Mouse (Mus musculus) liver (tissue): ENCODE data around the gene Lrit2.

ENCODE experiments used
- DNase-seq: peaks from one replicate; pipeline ENCODE4 v3.0.0-alpha.2; 2020; ENCODE audit warnings: mixed read lengths

Lrit2 gene

DNA sequence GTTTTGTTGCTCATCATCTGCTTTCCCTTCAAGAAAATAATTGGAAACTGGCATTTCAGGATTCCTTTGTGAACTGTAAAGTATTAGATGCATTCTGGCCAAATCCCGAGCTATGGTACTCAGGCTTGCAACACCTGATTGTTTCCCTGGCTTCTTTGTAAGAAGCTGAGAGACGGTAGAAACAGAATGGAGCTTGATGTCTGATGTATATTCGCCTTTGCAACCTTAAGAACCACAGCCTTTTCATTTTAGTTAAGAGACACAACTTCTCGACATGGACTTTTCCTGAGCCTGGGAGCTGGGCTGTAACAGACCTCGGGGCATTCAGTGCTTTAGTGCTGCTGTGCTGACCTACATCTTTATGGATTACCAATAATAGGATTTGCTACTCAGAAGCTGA lies at the start of gene Lrit2:
TSS of gene Lrit2 (plus strand) at position 301 of the 400 bp plus-strand sequence.
- DNase-seq: no peak

DNA sequence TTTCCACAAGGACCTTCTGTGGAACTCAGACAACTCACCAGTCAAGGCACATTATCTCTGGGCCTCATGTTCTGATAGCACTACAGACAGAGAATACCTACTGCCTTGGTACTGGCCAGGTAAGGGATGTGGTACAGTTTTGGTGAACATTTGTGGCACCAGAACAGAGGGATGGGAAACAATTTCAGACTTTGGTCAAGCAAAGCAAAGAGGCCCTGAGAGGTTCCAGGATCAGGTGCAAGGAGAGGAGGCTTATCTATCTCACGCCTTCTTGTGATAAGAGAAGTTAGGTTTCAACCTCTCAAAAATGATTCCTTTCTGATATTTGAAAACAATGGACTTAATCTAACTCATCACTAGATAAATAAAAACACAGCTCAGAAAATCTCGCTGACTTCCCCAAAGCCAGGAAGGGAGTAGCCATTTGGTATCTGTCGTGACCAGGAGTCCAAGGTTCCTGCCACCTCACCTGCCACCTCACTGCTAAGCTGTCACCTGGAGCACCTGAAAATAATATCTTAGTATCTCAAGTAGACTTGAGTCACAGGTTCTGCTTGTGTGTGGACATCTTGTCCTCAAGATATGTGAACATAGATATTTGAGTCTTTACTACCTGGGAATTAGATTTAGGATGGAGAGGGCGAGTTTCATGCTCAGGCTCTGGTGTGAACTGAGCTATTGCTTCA lies 40.3 kb upstream of the Lrit2 start:
- DNase-seq: no peak

DNA sequence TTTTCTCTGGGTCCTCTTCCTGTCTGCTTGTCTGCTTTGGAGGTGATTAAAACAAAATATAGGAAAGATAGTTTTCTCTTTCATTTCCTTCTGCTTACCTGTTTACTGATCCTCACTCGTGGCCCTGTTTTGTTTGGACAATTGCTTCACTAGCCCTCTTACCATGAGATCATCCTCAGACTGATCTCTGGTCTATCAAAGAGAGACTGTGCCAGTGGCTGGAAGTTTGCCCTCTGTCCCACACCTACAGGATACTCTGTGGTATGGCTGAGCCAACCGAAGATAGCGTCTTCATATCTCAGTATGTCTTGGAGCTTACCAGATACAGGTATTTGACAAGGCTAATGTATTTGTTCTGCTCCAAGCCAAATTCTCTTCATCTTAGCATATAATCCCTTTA lies 39.8 kb upstream of the Lrit2 start:
- no peak for DNase-seq

DNA sequence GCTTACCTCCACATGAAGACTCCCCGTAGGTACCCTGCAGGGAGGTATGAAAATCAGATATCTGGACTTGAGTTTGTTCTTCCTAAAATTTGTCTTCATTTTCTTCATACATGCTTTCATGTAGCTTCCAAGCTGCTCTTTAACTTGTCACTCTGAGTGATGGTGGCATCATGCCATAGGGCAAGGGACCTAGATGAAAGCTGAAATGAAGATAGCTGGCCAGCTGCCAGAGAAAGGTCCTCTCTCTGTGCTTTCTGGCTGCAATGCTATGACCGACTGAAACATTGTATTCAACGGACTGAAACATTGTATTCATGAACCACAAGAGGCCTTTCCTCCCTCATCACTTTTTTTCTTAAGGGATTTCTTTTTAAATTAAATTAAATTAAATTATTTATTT lies 39.2 kb upstream of the Lrit2 start:
- DNase-seq: no peak

DNA sequence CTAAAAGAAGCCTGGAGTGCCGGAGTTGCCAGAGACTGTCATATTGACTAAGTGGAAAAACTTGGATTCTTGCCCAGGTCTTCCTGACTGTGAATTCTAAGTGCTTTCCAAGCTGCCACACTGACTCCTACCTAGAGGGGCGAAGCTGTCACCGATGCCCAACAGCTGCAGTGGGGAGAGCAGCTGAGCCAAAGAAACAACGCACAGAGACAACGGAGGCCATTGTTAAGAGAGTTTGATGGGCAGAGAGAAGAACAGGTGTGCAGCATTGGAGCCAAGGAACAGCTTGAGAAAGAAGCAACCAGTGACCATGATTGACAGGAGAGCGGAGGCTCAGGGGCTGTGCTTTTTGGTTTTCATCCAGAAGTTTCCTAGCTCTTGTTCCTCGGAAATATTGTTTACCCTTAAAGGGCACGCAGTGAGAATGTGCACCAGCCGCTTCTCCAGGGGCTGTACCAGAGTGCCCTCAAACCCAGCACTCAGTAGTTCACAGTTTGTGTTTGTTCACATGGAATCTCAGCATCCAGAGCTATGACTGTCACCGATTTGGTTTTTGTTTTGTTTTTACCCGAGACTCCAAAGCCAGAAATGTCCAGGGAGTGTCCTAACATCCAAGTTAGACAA lies 35.1 kb upstream of the Lrit2 start:
- no peak for DNase-seq

DNA sequence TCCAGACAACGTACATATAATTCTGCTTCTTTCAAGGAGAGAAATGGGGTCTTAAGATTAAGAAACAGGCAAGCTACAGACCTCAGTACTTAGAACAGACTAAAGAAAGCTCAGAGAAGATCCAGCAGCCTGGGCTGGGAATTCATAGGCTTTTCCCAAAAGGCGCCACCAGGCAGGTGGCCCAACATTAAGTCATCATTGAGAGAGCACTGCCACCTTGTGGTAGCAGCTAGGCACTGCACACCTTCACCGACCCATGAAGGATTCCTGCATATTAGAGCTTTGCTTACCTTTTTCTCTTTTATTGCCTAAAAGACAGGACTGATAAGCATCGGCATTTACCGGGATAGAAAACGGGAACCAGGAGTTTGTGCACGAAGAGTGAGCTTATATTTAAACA lies 34.5 kb upstream of the Lrit2 start:
- peak; percentile 59 for DNase-seq

DNA sequence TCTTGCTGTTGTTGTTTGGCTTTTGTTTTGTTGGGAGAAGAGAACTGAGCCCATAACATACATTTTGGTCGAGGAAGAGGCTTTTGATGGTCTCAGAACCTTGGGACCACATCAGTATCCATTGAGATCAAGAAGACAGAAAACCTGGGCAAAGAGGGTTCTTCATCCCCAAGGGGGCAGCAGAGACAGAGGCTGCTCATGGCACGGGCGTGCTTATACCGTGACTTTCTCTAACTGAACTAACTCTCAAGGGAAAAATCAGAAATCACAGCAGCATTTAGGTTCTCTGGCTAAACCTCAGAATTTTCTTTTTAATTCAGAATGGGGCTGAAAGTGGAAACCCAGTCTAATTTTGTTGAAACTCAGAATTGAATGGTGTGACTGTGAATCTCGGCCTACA lies 33.3 kb upstream of the Lrit2 start:
- DNase-seq: no peak

DNA sequence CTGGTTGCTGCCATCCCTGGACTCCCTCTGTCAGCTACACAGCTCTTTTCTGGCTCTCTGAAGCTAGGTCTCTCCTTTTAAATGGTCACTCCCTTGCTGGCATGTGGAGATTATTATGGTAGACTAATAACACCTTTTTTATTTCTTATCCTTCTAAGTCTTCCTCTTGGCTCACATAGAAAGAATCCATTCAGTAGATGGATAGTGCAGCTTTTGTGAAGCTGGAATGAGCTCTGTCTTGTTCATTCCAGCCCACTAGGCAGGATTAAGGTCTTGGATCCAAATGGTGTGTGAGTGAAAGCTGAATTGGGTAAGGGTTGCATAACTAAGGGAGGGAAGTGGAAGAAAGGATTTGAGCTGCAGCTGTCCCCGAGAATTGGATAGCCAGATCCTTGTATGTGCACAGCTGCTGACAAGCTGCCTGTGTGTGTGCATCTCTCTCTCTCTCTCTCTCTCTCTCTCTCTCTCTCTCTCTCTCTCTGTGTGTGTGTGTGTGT lies 18.8 kb upstream of the Lrit2 start, which contains the start of gene Rgr:
TSS of gene Rgr (minus strand) at position 51 of the 497 bp plus-strand sequence.
- DNase-seq: no peak

DNA sequence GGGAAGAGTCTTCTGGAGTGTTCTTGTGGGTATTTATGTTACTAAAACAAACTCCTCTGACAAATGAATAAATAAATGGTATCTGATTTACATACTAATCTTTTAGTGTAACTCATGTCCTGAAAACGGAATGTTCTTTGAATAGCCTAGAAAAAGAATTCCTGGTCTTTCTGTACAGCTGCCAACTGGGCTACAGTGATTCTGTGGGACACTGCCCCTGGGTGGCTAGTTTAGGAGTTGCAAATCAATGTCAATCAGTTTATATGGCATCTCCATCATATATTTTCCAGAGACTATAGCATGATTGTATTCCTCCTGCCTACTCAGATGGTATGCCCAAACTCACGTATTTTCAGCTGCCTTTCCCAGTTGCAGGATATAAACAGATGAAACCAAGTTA lies 2.9 kb upstream of the Lrit2 start:
- DNase-seq: no peak

DNA sequence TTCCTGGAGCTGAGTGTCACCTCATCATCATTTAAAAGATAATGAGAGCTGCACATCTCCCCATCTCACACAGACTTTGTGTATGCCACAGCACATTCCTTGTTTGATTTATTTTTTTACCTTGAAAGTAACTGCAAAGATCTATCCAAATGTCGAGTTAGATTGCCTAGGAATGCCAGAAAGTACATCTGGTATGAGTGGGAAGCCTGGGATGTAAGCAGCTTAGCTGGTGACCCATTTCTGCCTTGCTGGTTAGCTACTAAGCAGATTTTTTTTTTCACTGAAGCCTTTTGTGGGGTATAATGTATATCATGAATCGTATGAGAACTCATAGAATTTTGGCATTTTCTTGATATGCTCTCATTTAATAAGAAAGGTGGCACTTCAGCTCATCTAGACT lies 1.1 kb upstream of the Lrit2 start:
- DNase-seq: no peak

DNA sequence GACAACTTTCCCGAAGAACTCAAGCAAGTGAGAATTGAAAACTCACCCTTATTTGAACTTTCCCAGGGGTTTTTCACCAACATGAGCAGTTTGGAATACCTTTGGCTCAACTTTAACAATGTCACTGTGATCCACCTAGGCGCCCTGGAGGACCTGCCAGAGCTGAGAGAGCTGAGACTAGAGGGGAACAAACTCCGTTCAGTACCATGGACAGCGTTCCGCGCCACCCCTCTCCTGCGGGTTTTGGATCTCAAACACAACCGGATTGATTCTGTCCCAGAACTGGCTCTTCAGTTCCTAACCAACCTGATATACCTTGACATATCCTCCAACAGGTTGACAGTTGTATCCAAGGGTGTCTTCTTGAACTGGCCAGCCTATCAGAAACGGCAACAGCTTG lies 787 bp downstream of the Lrit2 start:
- peak; percentile 52 for DNase-seq

DNA sequence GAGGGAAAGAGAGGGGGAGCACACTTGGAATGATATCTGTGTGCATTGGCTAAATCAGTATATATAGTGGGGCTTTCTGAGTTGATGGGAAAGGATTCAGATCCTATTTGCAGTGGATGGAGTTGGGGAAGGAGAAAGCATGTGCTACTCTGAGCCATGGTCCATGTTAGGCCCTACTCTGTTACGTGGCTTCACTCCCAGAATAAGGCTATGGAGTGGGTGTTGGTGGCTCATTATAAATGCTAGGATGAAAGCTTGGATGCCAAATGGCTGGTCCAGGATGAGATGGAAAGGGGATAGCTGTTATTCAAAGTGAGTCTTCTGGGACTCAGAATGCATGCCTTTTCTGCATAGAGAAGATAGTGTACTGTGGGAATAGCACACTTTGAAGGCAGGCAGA lies 13.0 kb downstream of the Lrit2 start:
- no peak for DNase-seq

DNA sequence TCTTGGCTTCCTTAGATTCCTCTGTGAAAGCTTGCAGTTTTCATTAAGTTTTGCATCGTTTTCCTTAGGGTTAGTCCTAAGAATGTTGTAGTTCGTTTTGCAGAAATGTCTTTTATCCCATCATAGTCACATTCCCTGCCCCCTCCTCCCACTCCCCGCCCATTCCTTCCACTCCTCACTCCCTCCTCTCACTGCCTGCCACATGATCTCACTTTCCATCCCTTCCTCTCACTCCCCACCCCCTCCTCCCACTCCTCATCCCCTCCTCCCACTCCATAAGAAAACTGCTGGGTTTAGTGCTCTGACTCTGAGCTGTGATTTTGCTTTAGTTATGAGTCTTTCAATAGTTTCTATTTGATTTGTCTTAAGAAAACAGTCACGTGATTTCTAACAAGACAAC lies 16.0 kb downstream of the Lrit2 start:
- no peak for DNase-seq

DNA sequence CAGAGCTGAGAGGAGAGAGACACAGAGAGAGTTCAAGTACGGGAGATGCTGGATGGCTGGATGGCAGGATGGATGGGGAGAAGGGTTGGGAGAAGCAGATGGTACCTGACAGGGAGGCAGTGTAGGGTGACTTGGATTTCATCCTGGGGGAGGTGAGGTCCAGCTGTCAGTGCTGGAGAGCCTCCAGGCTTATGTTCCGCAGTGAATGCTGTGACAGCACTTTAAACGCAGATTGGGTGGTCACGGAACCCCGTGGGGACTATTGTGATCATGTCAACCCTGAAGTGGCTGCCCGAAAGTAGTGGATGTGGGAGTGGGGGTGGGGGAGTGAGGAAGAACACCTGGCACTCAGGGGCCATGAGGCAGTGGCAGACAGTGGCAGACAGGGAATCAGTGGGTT lies 26.7 kb downstream of the Lrit2 start:
- DNase-seq: no peak

DNA sequence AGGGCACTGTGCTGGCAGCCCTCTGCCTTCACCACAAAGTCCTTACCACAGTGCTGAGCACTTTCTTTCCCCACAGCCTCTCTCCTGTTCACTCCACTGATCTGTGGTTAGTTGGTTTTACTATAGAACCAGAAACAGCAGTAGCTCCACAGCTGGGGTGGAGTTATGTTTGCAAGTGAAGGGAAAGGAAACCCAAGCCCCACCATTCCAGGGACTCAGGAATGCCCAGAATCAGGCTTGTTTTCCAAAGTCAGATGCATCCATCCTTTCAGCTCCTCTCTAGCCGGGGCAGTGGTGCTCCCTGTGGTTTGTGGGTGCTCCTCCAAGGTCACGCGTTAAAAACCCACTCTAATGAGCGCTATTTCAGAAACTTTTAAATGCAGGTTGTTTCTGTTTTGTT lies 27.8 kb downstream of the Lrit2 start:
- DNase-seq: no peak

DNA sequence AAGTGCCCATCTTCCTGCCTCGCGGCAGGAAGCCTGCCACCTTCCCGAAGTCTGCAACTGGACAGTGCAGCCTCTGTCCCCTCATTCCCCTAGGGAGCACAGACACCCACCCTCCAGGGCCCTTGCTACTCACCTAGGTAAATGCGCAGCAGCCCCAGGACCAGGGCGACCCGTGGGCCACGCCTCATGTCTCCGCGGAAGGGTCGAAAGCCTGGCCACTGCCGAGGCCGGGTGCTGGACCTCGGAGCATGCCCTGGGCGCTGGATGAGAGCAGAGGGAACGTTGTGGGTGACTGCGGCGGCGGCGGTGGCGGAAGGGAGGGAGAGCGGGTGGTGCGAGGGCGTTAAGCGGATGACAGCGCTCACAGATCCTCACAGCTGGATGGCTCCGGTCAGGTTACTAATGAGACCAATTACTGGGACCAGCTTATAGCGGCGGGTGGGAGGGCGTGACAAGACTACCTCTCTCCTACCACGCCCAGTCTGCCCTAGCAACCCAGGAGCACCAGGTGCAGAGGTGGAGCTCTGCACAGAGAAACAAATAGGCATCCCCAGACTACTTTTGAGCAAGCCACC lies 30.3 kb downstream of the Lrit2 start, which contains the start of gene Cdhr1:
TSS of gene Cdhr1 (minus strand) at position 392 of the 575 bp plus-strand sequence.
- DNase-seq: no peak

DNA sequence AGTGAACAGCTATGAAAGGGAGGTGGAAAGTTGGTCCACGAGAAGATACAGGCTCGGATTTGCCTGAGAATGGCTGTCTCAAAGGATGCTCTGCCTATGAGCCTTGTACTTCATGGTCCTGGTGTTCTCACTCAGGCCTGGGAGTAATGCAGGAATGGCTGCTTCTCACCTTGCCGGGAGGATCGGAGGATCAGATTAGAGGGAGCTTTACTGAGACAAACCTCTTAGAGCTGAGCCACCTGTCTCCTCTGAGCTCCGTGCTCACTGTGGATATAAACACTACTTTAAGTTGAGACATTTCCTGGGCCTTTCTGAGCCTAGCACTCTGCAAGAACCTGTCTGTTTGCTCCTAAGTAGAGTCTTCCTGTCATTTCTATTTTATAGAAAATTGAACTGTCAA lies 33.8 kb downstream of the Lrit2 start:
- DNase-seq: no peak

DNA sequence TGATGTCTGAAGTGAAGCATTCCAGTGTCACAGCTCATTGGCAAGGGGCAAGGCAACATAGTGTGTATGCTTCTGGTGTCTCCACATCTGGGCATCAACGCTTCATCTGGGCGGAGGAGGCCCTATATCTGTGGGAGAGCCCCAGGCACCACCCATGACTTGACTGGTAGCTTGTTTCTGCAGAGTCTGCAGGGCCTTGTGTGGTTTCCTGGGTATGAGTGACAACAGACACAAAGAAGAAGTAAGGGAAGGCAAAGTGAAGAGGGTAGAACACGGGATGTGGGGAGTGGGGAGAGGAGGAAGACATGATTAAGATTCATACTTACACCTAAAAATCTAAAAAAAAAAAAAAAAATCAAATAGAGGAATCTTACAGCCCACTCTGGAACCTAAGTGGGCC lies 34.8 kb downstream of the Lrit2 start:
- no peak for DNase-seq

DNA sequence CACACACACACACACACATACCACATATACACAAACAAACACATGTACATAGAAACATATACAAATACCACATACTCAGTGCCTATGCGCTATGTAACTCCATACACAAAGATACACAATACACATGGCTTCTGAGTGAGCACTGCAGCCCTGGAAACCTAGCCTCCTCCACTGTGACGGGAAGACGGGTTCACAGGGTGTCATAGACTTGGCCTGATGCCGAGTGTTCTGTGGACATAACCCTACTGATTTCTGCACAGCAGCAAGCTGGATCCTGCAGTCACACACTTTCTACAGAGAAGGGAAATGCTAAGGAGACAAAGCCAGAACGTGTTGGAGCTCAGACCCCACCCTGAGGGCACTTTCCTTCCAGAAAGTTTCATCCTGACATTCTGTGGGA lies 37.0 kb downstream of the Lrit2 start:
- peak; percentile 19 for DNase-seq

DNA sequence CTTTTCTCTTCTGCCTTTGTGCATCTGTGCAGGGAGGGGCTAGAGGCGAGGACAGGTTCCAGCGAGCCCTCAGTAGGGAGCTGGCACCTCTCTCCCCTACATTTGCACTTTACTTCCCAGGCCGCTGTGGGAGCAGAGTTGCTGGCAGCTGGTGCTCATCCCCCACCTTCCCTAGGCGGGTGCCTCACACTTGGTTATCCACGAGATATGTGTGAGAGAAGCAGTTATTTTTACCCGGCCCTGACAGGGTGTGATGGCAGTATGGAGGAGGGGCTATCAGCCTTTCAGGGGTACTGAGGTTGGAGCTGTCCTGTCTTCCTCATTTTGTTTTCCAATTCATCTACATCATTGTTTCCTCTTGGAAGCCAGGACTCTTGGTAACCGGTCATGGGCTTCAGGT lies 38.1 kb downstream of the Lrit2 start:
- no peak for DNase-seq

DNA sequence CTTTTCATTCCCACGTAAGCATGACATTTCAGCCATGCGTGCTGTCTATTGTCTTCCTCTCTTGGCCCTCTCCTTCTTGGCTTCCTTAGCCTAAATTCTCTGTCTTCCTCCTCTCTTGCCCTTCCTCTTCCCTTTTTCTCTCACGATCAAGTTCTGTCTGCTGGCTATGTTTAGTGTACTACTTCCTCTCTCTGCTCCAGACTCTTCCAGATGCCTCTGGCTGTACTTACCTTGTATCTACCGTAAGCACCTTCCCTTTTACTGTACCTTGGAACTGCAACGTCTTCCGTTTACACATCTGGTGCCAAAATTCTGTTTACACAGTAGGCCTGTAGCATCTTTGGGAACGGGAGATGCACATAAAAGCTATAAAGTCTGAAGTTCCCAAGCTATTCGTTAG lies 41.7 kb downstream of the Lrit2 start:
- DNase-seq: no peak

DNA sequence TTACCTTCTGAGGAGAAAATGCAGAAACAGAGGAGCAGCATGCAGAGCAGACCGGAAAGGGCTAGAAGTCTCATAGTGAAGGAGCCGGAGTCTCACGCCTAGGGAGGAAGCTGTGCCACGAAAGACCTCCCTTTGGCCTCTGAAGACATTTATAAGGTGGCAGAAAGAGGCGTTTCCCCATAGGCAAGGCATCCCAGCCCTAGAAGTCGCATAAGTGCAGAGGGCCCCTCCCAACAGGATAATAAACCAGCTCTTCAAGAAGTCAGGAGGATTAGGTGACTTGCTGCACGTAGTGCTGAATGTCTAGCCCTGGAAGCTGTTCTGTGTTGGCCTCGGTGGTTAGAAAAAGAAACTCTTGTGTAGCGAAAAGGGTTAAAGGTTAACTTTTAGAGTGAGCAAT lies 42.2 kb downstream of the Lrit2 start:
- DNase-seq: no peak

DNA sequence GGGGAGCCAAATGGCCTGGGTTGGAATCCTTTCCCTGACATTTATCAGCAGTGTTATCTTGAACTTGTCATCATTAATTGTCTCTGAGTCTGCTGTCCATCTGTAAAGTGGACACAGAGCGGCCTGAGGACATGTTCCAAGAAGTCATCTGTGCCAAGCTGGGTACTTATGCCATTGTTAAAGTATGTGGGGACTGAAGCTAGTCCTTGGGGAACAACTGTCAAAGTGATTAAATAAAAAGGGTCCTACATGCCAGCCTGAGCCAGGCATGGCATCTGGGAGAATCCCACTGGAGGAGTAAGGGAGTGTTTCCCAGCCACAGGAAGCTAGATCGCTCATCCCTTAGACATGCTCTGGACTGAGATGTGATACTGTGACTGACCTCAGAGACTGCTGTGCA lies 42.7 kb downstream of the Lrit2 start:
- no peak for DNase-seq

DNA sequence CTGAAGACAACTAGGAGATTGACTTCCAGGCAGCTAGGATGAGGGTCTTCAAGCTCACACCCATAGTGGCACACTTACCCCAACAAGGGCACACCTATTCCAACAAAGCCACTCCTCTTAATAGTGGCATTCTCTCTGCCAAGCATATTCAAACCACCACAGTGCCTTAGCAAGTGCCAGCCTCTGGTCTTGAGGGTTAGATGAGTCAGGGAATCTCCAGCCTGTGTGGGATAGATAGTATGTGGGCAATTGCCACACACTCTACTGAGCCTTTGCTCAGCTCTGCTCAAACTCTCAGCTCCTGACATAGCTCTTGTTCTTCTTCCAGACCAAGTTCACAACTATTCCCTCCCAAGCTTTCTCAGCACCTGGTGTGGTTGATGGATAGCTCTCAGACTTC lies 43.6 kb downstream of the Lrit2 start:
- no peak for DNase-seq
